Mouse (Mus musculus) testis, adult 2 months (tissue): ENCODE results near the gene Rngtt.

Experiments
- CTCF ChIP-seq: fragments of 200-500 bp; IDR thresholded peaks from 2 replicates; pipeline ENCODE4 v1.5.1; 2012; ENCODE audit warnings: low read depth, mild to moderate bottlenecking, inconsistent platforms, low read length, moderate library complexity; ENCODE audit not compliant: control insufficient read depth, insufficient read depth, insufficient replicate concordance
- POLR2A ChIP-seq: fragments of 200-500 bp; IDR thresholded peaks from 2 replicates; pipeline ENCODE4 v1.6.1; 2012; ENCODE audit warnings: low read depth, mild to moderate bottlenecking, inconsistent platforms, low read length, moderate library complexity; ENCODE audit not compliant: control insufficient read depth

GRCm38 (mm10) chr4:33446881-33447280 lies 136.8 kb downstream of the Rngtt start:
- TF ChIP-seq CTCF = no peak
- TF ChIP-seq POLR2A = no peak
